Mouse (Mus musculus) ovary, postnatal 36 days (tissue): ENCODE measurements at regions not wholly inside any gene's neighbourhood (a gene's known extent, or its start where the extent isn't known, plus 50 kb on each side); places are given as distances from the start of the nearest gene placed in this dataset.

Experiments used
- DNase-seq: peaks from one replicate; pipeline ENCODE4 v3.0.0; 2022; ENCODE audit warnings: low spot score, mixed read lengths

DNA sequence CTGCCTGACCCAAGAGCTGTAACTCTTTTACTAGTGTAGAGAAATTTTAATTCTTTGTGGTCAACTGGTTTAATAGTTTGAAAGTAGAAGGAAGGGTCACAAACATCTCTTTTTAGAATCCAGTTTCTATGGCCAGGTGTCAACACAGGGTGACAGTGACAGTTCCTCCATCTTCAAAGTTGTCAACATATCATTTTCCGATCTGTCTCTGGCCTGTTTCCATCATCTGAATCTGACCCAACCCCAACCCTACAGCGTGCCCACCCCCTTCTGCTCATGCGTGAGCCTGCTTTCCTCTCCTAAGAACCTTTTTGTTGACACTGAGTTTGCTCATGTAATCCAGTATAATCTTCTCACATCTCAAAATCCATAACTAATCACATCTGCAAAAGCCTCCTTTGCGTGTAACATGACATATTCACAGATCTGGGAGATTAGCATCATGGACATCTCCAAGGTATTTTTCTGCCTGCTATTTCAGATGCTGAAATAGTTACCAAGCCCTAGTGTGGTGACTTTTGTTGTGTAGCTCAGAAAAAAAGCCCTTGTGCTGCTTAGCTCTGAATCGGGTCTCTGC, 168.4 kb downstream of the B3gnt2 start:
- DNase-seq: no peak

DNA sequence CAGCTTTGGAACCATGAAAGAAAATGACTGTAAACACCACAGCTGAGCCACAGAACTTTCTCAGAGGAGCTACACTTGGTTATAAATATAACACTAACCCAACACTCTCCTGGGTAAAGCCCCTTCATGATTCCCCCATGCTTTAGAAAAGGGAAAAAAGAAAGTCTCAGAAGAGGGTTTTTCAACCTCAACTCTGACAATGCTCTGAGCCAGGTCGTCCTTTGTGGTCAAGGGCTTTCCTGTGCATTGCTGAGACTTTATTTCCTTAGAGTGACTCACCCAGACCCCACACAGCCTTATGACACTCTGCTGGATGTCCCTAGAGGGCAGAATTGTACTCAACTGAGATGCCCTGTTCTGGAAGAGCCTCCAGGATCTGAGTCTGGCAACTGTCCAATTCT, 167.8 kb downstream of the B3gnt2 start:
- DNase-seq: no peak

DNA sequence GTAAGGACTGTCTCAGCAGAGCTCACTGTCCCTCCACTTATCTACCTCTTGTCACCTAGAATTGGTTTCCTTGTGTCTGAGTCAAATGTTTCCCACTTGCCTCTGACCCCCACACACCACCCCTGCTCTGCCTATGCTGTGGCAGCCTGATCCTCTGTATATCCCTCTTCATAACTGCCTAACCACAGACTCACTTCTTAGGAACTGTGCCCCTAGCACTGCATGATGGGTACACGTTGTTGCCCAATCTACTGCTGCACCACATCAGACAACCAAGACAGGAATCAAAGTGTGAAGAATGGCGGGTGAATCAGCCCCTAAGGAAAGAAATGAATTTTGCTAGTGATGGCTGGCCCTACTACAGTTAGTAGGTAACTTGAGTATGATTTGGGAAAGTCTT, 167.4 kb downstream of the B3gnt2 start:
- no peak for DNase-seq

DNA sequence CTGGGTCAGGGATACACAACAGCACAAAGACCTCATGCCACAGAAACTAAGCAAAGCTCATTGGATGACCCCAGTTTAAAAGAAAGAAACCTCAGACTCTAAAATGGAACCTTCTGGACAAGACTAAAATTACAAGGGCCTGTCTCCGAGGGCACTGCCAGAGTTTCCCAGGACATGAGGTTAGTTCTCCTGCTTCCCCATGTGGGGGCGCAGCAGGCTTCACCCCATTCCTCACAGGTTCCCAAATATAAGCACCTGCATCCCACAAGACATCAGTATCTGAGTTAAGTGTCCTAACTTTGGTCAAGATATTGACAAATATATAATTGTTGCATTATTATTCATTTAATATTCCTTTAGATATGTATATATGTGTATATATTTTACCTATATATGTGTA, 166.8 kb downstream of the B3gnt2 start:
- DNase-seq: no peak

DNA sequence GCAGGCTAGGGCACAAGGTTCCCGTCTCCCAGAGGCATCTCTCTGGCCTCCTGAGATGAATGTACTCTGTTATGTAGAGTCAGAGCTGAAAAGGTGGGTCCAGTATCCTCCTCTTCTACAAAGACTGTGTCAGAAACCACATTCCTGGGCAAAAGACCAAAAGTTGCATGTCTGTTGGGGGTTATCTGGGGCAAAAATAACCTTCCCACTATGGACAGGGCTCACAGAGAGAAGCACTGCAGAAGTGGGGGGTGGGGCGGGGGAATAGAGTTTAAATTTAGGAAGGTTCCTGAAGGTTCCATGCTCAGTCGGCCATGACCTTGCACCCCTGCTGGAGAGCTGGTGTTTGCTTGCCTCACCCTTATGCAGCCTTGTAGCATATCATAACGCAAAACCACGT, 165.9 kb downstream of the B3gnt2 start:
- DNase-seq: no peak

DNA sequence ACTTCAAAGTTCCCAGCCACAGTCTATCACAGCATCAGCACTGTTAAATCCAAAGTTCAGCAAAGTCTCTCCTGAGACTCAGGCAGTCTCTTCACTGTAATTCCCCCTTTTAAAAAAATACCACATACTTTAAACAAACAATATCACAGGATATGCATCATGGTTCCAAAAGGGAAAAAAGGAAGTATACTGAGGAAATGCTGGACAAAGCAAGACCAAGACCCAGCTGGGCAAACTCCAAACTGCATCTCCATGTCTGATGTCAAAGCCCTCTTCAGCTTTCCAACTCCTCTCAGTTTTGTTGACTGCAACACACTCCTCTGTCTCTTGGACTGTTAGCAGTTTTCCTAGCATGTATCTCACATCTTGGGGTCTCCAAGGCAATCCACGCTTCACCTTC, 165.5 kb downstream of the B3gnt2 start:
- no peak for DNase-seq

DNA sequence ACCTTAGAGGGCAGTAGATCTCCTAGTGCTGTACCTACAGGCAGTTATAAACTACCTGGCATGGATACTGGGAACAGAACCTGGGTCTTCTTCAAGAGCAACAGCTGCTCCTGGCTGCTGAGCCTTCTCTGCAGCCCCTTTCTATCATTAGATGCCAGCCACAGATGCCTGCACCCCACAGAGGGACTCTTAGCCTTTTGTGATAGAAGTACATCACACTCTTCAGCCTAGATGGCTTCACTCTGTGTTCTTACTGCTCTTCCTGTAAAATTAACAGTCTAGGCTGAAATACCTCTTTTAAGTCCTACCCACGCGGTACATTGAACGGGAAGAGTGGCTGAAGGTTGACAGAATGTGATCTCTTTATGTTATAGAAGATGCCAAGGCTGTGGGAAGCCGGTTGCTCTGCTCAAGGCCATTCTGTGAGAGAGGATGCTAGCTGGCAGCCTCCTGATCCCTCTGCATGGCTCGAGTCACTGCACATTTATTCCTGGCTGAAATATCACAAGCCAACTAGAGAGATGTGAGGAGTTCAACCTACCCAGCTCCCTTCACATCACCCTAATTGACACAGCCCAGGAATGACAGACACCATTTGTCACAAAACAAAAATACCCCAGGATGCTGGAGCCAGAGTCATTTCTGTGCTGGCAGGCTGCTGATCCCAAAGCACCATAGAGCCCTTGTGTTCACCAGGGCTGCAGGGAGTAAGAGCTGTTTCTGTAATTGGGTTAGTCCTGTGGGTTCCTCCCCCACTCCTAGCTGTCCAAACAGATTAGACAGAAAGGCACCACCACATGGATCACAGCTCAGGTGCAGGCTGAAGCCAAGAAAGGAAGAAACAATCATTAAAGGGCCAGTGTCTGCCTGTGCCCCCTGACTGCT, 162.5 kb downstream of the B3gnt2 start:
- no peak for DNase-seq

DNA sequence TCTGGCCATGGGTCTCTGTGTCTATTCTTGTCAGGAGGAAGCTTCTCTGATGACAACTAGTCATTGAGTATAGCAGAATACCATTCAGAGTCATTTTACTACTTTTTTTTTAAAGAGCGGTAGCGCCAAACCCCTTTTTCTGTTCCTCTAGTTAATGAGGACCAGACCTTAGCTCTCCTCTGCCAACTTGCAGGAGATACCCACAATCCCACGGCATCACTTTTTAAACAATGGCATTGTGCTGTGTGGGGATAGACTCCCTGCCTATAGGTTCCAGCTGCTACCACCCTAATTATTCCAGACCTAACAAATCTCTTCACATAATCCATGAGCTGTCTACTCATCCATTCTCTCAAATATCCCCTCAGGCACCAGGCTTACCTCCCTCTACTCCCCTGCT, 154.7 kb downstream of the B3gnt2 start:
- no peak for DNase-seq
